Mouse (Mus musculus) ovary, adult 2 months (tissue): ENCODE measurements around the gene Fam189a2. TPM values are rescaled to one million over a fixed set of nuclear protein-coding genes. Genes with fewer than 3 reads are reported as not detected.

ENCODE experiments used
- polyA plus RNA-seq: library from polyadenylated mRNA; depleted of rRNA; stranded (reverse); fragments of >200 nt; gene quantifications from 2 replicates; pipeline ENCODE4 v1.2.3, GENCODE M21; 2012; rRNA removed

Gene Fam189a2
- 36.5 and 40.8 TPM in 2 replicates for polyA plus RNA-seq

DNA sequence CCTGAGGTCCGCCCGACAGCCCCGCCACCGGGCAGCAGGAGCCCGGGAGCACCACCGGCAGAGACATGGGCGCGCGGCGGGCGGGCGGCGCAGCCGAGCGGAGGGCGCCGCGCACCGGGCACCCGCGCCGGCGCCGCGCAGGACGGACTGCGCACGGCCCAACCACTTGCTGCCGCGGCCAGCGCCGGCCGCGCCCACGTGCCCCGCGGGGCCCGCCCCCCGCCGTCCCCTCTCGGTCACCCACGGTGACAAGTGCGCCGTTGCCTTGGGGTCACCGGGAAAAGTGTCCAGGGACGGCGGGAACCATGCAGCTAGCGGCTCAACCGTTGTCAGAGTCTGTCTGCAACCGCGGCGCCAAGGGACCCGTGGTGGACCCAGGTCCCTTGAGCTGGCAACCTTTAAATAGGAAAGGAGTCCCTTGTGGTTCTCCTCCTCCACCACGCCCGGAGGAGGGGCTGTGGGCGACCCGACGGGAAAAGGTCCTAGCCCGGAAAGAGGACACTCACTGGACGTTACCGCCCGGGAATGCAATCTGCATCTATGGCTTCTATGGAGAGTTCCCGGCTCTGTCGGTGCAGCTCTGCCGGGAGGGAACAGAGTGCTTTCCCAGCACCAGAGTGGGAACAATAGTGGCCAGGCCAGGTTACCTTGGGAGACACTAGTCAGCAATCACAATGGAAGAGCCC, at the start of gene Fam189a2:
Gene Fam189a2, minus strand, starts transcription at position 149 of the 686 bp plus-strand sequence.

Other genes starting within 250 kb of the Fam189a2 start
- 23.6 and 27.6 TPM in 2 replicates for gene Tjp2, start 194.0 kb upstream of the Fam189a2 start, polyA plus RNA-seq
- 17.1 and 18.0 TPM in 2 replicates for gene Fxn, start 249.6 kb upstream of the Fam189a2 start, polyA plus RNA-seq